In the genomic region with DNA sequence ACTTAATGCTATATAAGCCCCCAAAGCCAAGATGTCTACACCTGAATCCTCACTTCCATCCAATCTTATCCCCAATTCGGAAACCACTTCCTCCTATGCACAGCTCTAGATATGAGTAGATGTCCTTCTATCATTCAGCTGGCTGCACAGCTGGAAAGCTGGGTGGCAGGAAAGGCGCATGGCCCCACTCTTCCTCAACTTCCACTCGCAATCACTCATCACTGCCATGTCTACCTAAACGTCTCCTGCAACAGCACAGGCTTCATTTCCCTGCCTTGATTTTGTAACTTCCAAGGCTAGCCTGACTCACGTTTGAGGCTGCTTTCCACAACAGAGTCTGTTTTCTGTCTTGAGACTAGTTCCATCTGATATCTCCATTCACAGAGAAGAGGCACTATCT, we compare ENCODE assay signal across 7 mouse cellular contexts. TPM values are rescaled to one million over a fixed set of nuclear protein-coding genes. Genes with fewer than 3 reads are reported as not detected.
DNase-seq lines count a peak whose midpoint lies in the region; ATAC-seq and TF ChIP-seq lines count a peak whose summit lies in the region.

No protein-coding gene starts in this region.

- H3K4me2 ChIP-seq in limb, embryonic 11.5 days (ENCODE audit: low read depth, severe bottlenecking): peak overlapping the region; percentile 31
- peak overlapping the region; percentile 73 for H3K4me2 ChIP-seq in neural tube, embryonic 15.5 days

- no peaks in the 10 kb centered on the region for H3K36me3 ChIP-seq in forebrain, embryonic 10.5 days (replicated peaks)
- H3K36me3 ChIP-seq in limb, embryonic 11.5 days (ENCODE audit: control insufficient read depth, insufficient read depth, low read length): no peaks in the 10 kb centered on the region
- no peaks in the 10 kb centered on the region for H3K36me3 ChIP-seq in neural tube, embryonic 15.5 days

- H3K27me3 ChIP-seq in forebrain, embryonic 10.5 days (ENCODE audit: poor library complexity, severe bottlenecking): peaks cover 11% of the 10 kb centered on the region
- no peaks in the 10 kb centered on the region for H3K27me3 ChIP-seq in limb, embryonic 11.5 days (ENCODE audit: control insufficient read depth, insufficient read depth, low read length)
- H3K27me3 ChIP-seq in neural tube, embryonic 15.5 days (replicated peaks): no peaks in the 10 kb centered on the region

- H3K27ac ChIP-seq in left cerebral cortex, adult 2 months: no peak overlapping the region; the same call in 1 of the 2 replicates
- H3K27ac ChIP-seq in forebrain, embryonic 10.5 days: no peak overlapping the region
- H3K27ac ChIP-seq in limb, embryonic 11.5 days (replicated peaks; ENCODE audit: low read depth, low read length): no peak overlapping the region
- no peak overlapping the region for H3K27ac ChIP-seq in neural tube, embryonic 15.5 days (replicated peaks)

- no peak for ATAC-seq in limb, embryonic 11.5 days (ENCODE audit: insufficient number of reproducible peaks, low FRiP score, low TSS enrichment, low read depth)
- ATAC-seq in neural tube, embryonic 15.5 days (ENCODE audit: low FRiP score): no peak

- peaks cover 54% of the 10 kb centered on the region for H3K4me1 ChIP-seq in forebrain, embryonic 10.5 days
- H3K4me1 ChIP-seq in limb, embryonic 11.5 days (ENCODE audit: control insufficient read depth, insufficient read depth, low read length): peaks cover 10% of the 10 kb centered on the region; the same call in 1 of the 2 replicates
- H3K4me1 ChIP-seq in neural tube, embryonic 15.5 days: peaks cover 56% of the 10 kb centered on the region

- WGBS in forebrain, embryonic 10.5 days: 71% methylated on average over 5 of the region's 5 CpGs
- 51% methylated on average over 5 of the region's 5 CpGs for WGBS in limb, embryonic 11.5 days
- WGBS in neural tube, embryonic 15.5 days: 51% methylated on average over 5 of the region's 5 CpGs

- intact Hi-C loops in left cerebral cortex, adult 2 months (cut with DNase I): no loop called here
- intact Hi-C loops in left cerebral cortex, postnatal 4 days (cut with DNase I): loop anchor here (10.0 kb wide), 1 partner anchor 56 kb away; no protein-coding TSS in a partner anchor

- no peak for TF ChIP-seq CTCF in left cerebral cortex, adult 2 months (IDR thresholded peaks at IDR 0.05)

- no peak for DNase-seq in left cerebral cortex, adult 2 months (ENCODE audit: extremely low spot score in 1 of 2, low spot score in 2 of 2)
- DNase-seq in left cerebral cortex, postnatal 4 days: no peak
- DNase-seq in forebrain, embryonic 10.5 days (ENCODE audit: extremely low spot score, low spot score): no peak
- no peak for DNase-seq in limb, embryonic 11.5 days (ENCODE audit: low spot score)
- no peak for DNase-seq in thymus, postnatal 36 days
- no peak for DNase-seq in Muller cell, postnatal 12 days (ENCODE audit: inconsistent ontology term)

- H3K9me3 ChIP-seq in forebrain, embryonic 10.5 days: no peaks in the 10 kb centered on the region
- no peaks in the 10 kb centered on the region for H3K9me3 ChIP-seq in limb, embryonic 11.5 days (ENCODE audit: control insufficient read depth, low read length)
- H3K9me3 ChIP-seq in neural tube, embryonic 15.5 days (replicated peaks): no peaks in the 10 kb centered on the region

- H3K9ac ChIP-seq in limb, embryonic 11.5 days (ENCODE audit: low read length): no peak overlapping the region
- H3K9ac ChIP-seq in neural tube, embryonic 15.5 days (replicated peaks): no peak overlapping the region; the same call in 1 of the 2 replicates

- peak overlapping the region; percentile 81 for H3K4me3 ChIP-seq in left cerebral cortex, adult 2 months
- H3K4me3 ChIP-seq in forebrain, embryonic 10.5 days: peak overlapping the region; percentile 99
- H3K4me3 ChIP-seq in limb, embryonic 11.5 days (ENCODE audit: low read depth, low read length): no peak overlapping the region
- H3K4me3 ChIP-seq in neural tube, embryonic 15.5 days (replicated peaks): peak overlapping the region; percentile 22

RNA-seq across cellular contexts. Expression of gene Dock7, which starts 1.7 kb away (rescaled TPM):
- total RNA-seq in left cerebral cortex, adult 2 months (2021): 10 to 100 TPM; 44.9 to 46.1 TPM
- total RNA-seq in left cerebral cortex, postnatal 4 days (2021): 100 to 1,000 TPM; 120 to 140 TPM
- 73.5 and 74.2 TPM in 2 replicates for polyA plus RNA-seq in forebrain, embryonic 10.5 days (2016; fragmentation: Nextera tagmentation; extraction: Ambion mirVana)
- polyA plus RNA-seq in limb, embryonic 11.5 days (2014; fragmentation: Nextera tagmentation; extraction: Ambion mirVana): 96.2 and 113 TPM in 2 replicates
- 49.9 and 52.3 TPM in 2 replicates for polyA plus RNA-seq in neural tube, embryonic 15.5 days (2015; fragmentation: Nextera tagmentation; extraction: Ambion mirVana)
